Mouse (Mus musculus): ENCODE results near the gene Col4a3bp. TPM values are rescaled to one million over a fixed set of nuclear protein-coding genes. Genes with fewer than 3 reads are reported as not detected.

Gene Col4a3bp
- polyA plus RNA-seq, 1 experiment: 13.6 TPM

DNA sequence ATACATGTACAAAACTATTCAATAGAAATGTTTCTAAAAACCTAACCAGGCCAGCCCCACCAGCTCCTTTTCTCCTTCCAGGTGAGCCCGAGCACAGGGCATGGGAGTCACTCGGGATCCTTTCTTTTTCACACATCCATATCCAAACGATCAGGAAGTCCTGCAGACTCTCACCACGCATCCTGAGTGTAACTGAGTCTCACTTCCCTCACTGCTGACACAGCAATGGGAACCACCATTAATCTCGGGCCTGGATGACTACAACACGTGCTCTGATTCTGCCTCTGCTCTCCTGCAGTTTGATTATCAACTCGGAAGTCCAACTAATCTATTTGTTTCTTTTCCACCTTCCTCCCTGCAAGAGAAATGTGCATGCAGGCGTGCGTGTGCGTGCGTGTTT, 14.6 kb upstream of the Col4a3bp start:
- Histone ChIP-seq H3K27ac (ENCODE audit: insufficient read depth, low read depth, low read length) (no peak overlapping the region), H3K4me3 (ENCODE audit: insufficient read depth, low read depth, low read length) (no peak overlapping the region), H3K36me3 (ENCODE audit: control insufficient read depth, insufficient read depth, low read length) (no peaks in the 10 kb centered on the region), H3K4me1 (ENCODE audit: control insufficient read depth, insufficient read depth, low read length) (peaks cover 5% of the 10 kb centered on the region; the same call in 1 of the 2 replicates), H3K27me3 (replicated peaks; ENCODE audit: control insufficient read depth, insufficient read depth, low read length) (no peaks in the 10 kb centered on the region)
- WGBS: 86% methylated on average over 11 of the region's 11 CpGs
- no peak for DNase-seq
- TF ChIP-seq POLR2A (IDR thresholded peaks at IDR 0.05; ENCODE audit: low read depth, low read length) (no peak), CTCF (conservative IDR thresholded peaks at IDR 0.05; ENCODE audit: insufficient read depth, insufficient read length, low read depth, low read length) (no peak)

DNA sequence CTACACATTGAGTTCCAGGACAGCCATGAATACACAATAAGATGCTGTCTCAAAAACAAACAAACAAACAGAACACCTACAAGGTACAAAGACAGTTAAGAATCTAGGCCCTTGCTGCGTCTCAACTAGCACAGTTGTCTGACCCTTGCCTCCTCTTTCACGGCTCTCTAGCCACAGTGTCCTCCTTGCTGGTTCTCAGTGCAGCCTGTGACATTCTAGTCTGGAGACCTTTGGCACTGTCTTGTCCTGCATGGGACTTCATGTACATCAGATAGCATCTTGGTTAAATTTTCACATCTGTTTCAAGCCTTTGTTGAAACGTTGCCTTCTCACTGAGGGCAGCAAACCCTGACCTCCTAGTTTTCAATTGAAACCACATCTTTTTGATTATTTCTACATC, 13.6 kb upstream of the Col4a3bp start:
- 47% methylated on average over 3 of the region's 3 CpGs for WGBS
- TF ChIP-seq POLR2A (IDR thresholded peaks at IDR 0.05; ENCODE audit: low read depth, low read length) (no peak), CTCF (conservative IDR thresholded peaks at IDR 0.05; ENCODE audit: insufficient read depth, insufficient read length, low read depth, low read length) (no peak)
- Histone ChIP-seq H3K27ac (ENCODE audit: insufficient read depth, low read depth, low read length) (no peak overlapping the region), H3K27me3 (replicated peaks; ENCODE audit: control insufficient read depth, insufficient read depth, low read length) (no peaks in the 10 kb centered on the region), H3K4me1 (ENCODE audit: control insufficient read depth, insufficient read depth, low read length) (peaks cover 5% of the 10 kb centered on the region; the same call in 1 of the 2 replicates), H3K36me3 (ENCODE audit: control insufficient read depth, insufficient read depth, low read length) (no peaks in the 10 kb centered on the region), H3K4me3 (ENCODE audit: insufficient read depth, low read depth, low read length) (no peak overlapping the region)
- DNase-seq: peak; percentile 70

DNA sequence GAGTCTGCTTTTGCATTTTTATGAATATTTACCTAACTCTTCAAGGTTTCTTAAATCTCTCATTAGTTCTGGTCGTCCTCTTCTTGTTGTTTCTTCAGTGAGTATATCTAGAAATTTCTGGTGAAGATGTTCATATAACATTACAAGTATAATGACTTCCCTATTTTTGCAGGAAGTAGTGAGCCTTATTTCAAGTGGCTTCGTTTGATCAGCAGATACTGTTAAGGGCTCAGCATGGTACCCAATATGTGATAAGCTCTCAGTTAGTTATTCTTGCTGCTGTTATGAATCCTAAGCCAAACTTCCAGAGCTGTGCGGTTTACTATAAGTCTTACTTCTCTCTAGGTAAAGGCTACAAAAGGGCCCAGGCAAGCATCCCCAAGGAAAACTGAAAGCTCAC, 12.9 kb upstream of the Col4a3bp start:
- 95% methylated on average over 3 of the region's 3 CpGs for WGBS
- no peaks in the 10 kb centered on the region for H3K36me3 ChIP-seq (ENCODE audit: control insufficient read depth, insufficient read depth, low read length)
- H3K4me1 ChIP-seq (ENCODE audit: control insufficient read depth, insufficient read depth, low read length): peaks cover 5% of the 10 kb centered on the region; the same call in 1 of the 2 replicates
- no peak for TF ChIP-seq POLR2A (IDR thresholded peaks at IDR 0.05; ENCODE audit: low read depth, low read length)
- TF ChIP-seq CTCF (conservative IDR thresholded peaks at IDR 0.05; ENCODE audit: insufficient read depth, insufficient read length, low read depth, low read length): no peak
- H3K4me3 ChIP-seq (ENCODE audit: insufficient read depth, low read depth, low read length): no peak overlapping the region
- no peak overlapping the region for H3K27ac ChIP-seq (ENCODE audit: insufficient read depth, low read depth, low read length)
- no peaks in the 10 kb centered on the region for H3K27me3 ChIP-seq (replicated peaks; ENCODE audit: control insufficient read depth, insufficient read depth, low read length)
- DNase-seq: no peak

DNA sequence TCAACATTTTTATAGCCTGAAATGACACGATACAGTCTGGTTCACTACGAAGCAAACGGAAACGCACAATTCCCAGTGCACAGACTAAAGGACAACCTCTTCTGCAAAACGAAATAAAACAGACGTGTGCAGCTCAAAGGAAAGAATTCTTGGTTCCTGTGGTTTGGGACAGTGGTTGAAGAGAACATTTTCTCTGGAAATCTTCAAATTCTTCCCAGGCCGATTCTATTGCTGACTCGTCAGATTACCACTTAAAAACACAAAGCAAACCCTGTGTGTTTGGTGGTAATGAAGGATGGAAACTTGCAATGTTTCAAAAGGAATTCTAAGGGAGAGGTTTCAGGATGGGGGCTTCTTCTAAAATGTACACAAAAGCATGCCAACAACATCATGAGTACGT, 12.4 kb upstream of the Col4a3bp start:
- H3K27me3 ChIP-seq (replicated peaks; ENCODE audit: control insufficient read depth, insufficient read depth, low read length): no peaks in the 10 kb centered on the region
- WGBS: 97% methylated on average over 9 of the region's 9 CpGs
- H3K4me1 ChIP-seq (ENCODE audit: control insufficient read depth, insufficient read depth, low read length): peaks cover 5% of the 10 kb centered on the region; the same call in 1 of the 2 replicates
- H3K27ac ChIP-seq (ENCODE audit: insufficient read depth, low read depth, low read length): no peak overlapping the region
- no peak for DNase-seq
- no peak overlapping the region for H3K4me3 ChIP-seq (ENCODE audit: insufficient read depth, low read depth, low read length)
- no peak for TF ChIP-seq CTCF (conservative IDR thresholded peaks at IDR 0.05; ENCODE audit: insufficient read depth, insufficient read length, low read depth, low read length)
- TF ChIP-seq POLR2A (IDR thresholded peaks at IDR 0.05; ENCODE audit: low read depth, low read length): no peak
- H3K36me3 ChIP-seq (ENCODE audit: control insufficient read depth, insufficient read depth, low read length): no peaks in the 10 kb centered on the region

DNA sequence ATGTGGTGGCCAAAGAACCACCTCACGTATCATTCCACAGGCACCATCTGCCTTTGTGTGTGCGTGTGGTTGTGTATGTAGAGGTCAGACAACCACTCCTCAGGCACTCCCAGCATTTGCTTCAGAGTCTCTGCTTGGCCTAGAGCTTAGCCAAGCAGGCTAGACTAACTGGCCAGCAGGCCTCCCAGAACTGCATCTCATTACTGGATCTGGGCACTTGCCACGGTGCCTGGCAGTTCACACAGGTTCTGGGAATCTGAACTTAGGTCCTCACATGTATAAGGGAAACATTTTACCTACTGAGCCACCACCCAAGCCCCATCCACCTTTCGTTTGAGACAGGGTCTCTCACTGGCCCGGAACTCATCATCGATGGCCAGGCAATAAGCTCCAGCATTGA, 10.2 kb upstream of the Col4a3bp start:
- DNase-seq: peak; percentile 57
- no peaks in the 10 kb centered on the region for H3K27me3 ChIP-seq (replicated peaks; ENCODE audit: control insufficient read depth, insufficient read depth, low read length)
- TF ChIP-seq POLR2A (IDR thresholded peaks at IDR 0.05; ENCODE audit: low read depth, low read length) (no peak), CTCF (conservative IDR thresholded peaks at IDR 0.05; ENCODE audit: insufficient read depth, insufficient read length, low read depth, low read length) (no peak)
- no peaks in the 10 kb centered on the region for H3K36me3 ChIP-seq (ENCODE audit: control insufficient read depth, insufficient read depth, low read length)
- no peak overlapping the region for H3K27ac ChIP-seq (ENCODE audit: insufficient read depth, low read depth, low read length)
- peaks cover 5% of the 10 kb centered on the region; the same call in 1 of the 2 replicates for H3K4me1 ChIP-seq (ENCODE audit: control insufficient read depth, insufficient read depth, low read length)
- WGBS: 71% methylated on average over 6 of the region's 6 CpGs
- no peak overlapping the region for H3K4me3 ChIP-seq (ENCODE audit: insufficient read depth, low read depth, low read length)

DNA sequence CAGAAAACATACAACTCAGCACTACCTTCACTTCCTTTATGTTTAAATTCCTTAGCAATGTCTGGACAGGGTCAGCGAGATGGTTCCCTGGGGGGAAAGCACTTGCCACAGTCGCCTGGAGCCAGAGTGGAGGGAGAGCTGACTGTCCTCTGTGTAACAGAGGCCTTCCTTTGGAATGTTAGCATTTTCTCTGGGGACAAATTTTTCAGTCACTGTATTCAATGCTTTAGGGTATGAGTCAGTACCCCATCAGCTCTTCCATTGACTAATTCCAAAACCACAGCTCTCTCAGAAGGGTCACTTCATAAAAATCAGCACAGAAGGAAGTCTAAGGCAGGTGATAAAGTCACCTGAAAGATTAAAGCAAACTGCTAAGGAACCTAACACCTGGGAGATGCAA, 8.7 kb upstream of the Col4a3bp start:
- no peak for DNase-seq
- Histone ChIP-seq H3K4me3 (ENCODE audit: insufficient read depth, low read depth, low read length) (no peak overlapping the region), H3K36me3 (ENCODE audit: control insufficient read depth, insufficient read depth, low read length) (no peaks in the 10 kb centered on the region), H3K4me1 (ENCODE audit: control insufficient read depth, insufficient read depth, low read length) (peaks cover 5% of the 10 kb centered on the region; the same call in 1 of the 2 replicates), H3K27me3 (replicated peaks; ENCODE audit: control insufficient read depth, insufficient read depth, low read length) (no peaks in the 10 kb centered on the region), H3K27ac (ENCODE audit: insufficient read depth, low read depth, low read length) (no peak overlapping the region)
- WGBS: 74% methylated on average over 2 of the region's 2 CpGs
- TF ChIP-seq CTCF (conservative IDR thresholded peaks at IDR 0.05; ENCODE audit: insufficient read depth, insufficient read length, low read depth, low read length): no peak
- TF ChIP-seq POLR2A (IDR thresholded peaks at IDR 0.05; ENCODE audit: low read depth, low read length): no peak

DNA sequence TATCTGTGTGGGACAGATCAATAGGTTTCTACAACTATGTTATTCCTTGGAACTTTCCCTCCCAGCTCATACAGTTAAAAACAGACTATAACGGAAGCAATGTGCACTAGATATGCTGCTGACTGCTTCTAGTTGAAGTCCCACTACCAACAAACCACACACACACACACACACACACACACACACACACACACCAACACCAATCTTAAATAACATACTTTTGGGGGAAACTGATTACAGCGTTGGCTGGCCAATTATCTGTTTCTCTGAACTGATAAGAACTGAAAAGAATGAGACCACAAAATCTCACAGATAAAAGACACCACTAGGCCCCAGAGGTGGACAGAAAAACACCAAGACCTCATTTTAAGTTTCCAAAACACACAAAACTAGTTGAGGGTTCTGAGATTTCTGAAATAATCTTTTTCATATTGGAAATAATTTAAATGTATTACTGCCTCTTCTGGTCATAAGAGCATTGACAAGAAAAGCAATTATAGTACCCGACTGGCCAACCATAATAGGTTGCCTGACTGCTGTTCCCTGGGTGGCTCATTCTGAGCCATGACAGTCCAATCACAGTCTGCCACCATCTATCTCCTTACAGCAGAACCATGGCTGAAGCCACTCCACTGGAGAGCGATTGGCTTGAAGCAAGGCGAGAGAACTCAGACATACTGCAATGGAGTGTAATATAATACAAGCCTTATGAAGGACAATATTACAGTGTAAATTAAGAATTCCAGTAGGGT, 5.4 kb upstream of the Col4a3bp start:
- Histone ChIP-seq H3K27me3 (replicated peaks; ENCODE audit: control insufficient read depth, insufficient read depth, low read length) (no peaks in the 10 kb centered on the region), H3K4me3 (ENCODE audit: insufficient read depth, low read depth, low read length) (no peak overlapping the region), H3K27ac (ENCODE audit: insufficient read depth, low read depth, low read length) (no peak overlapping the region), H3K36me3 (ENCODE audit: control insufficient read depth, insufficient read depth, low read length) (no peaks in the 10 kb centered on the region), H3K4me1 (ENCODE audit: control insufficient read depth, insufficient read depth, low read length) (peaks cover 2% of the 10 kb centered on the region; the same call in 1 of the 2 replicates)
- DNase-seq: no peak
- TF ChIP-seq CTCF (conservative IDR thresholded peaks at IDR 0.05; ENCODE audit: insufficient read depth, insufficient read length, low read depth, low read length): no peak
- no peak for TF ChIP-seq POLR2A (IDR thresholded peaks at IDR 0.05; ENCODE audit: low read depth, low read length)
- WGBS: 92% methylated on average over 5 of the region's 5 CpGs
